Mouse (Mus musculus): ENCODE results near the gene Filip1l. TPM values are rescaled to one million over a fixed set of nuclear protein-coding genes. Genes with fewer than 3 reads are reported as not detected.

The Filip1l gene
- polyA plus RNA-seq, 1 experiment from 2014 or later, result 24.3 TPM

GRCm38 (mm10) chr16:57478451-57478850 is 125.6 kb downstream of the Filip1l start:
- WGBS, result 96% methylated on average over 2 of the region's 2 CpGs
- H3K9me3 ChIP-seq (ENCODE audit: control insufficient read depth, low read length), result no peaks in the 10 kb centered on the region
- H3K4me2 ChIP-seq (ENCODE audit: low read depth, severe bottlenecking), result no peak overlapping the region
- H3K4me1 ChIP-seq (ENCODE audit: control insufficient read depth, insufficient read depth, low read length), result no peaks in the 10 kb centered on the region
- H3K9ac ChIP-seq (ENCODE audit: low read length), result no peak overlapping the region
- no peak for ATAC-seq (ENCODE audit: insufficient number of reproducible peaks, low FRiP score, low TSS enrichment, low read depth)
- no peak for DNase-seq (ENCODE audit: low spot score)
- no peak overlapping the region for H3K4me3 ChIP-seq (ENCODE audit: low read depth, low read length)
- no peak overlapping the region for H3K27ac ChIP-seq (replicated peaks; ENCODE audit: low read depth, low read length)
- no peaks in the 10 kb centered on the region for H3K27me3 ChIP-seq (ENCODE audit: control insufficient read depth, insufficient read depth, low read length)
- H3K36me3 ChIP-seq (ENCODE audit: control insufficient read depth, insufficient read depth, low read length), result no peaks in the 10 kb centered on the region

DNA sequence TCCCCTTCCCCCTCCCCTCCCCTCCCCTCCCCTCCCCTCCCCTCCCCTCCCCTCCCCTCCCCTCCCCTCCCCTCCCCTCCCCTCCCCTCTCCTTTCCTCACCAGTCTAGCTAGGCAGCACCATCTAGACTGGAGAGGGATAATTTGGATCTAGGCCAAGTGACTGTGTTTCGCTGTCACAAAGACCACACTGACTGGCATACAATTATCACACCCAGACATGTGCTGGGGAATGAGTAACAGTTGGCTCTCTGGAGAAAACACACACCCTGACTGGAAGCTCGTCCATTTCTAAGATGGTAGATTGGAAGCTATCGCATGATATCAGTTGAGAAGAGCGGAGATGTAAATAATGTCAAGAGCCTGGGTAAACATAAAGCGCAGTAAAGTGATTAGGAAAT is 126.9 kb downstream of the Filip1l start:
- Histone ChIP-seq H3K36me3 (ENCODE audit: control insufficient read depth, insufficient read depth, low read length) (no peaks in the 10 kb centered on the region), H3K4me3 (ENCODE audit: low read depth, low read length) (no peak overlapping the region), H3K4me1 (ENCODE audit: control insufficient read depth, insufficient read depth, low read length) (no peaks in the 10 kb centered on the region), H3K9ac (ENCODE audit: low read length) (no peak overlapping the region), H3K9me3 (ENCODE audit: control insufficient read depth, low read length) (no peaks in the 10 kb centered on the region), H3K27me3 (ENCODE audit: control insufficient read depth, insufficient read depth, low read length) (no peaks in the 10 kb centered on the region), H3K27ac (replicated peaks; ENCODE audit: low read depth, low read length) (no peak overlapping the region), H3K4me2 (ENCODE audit: low read depth, severe bottlenecking) (no peak overlapping the region)
- DNase-seq (ENCODE audit: low spot score) (no peak), ATAC-seq (ENCODE audit: insufficient number of reproducible peaks, low FRiP score, low TSS enrichment, low read depth) (no peak)
- WGBS, result 90% methylated on average over 5 of the region's 5 CpGs

DNA sequence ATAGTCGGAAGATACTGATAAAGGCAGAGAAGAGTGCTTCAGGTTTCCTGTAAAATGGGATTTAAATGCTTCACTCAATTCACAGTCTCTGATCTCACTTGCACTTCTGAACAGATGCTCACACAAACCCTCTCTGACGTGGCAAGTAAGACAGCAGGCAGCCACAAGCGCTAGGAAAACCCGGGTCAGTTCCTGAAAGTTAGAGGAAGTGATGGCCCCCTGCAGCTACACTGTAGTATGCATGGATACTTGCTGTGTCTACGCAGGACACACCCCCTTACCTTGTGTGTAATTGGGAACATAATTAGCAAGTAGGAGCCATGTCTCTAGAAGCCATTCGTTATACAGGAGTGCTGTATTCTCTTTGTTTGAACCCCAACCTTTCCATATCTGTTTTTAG is 129.4 kb downstream of the Filip1l start:
- Histone ChIP-seq H3K4me1 (ENCODE audit: control insufficient read depth, insufficient read depth, low read length) (no peaks in the 10 kb centered on the region), H3K9me3 (ENCODE audit: control insufficient read depth, low read length) (no peaks in the 10 kb centered on the region), H3K27me3 (ENCODE audit: control insufficient read depth, insufficient read depth, low read length) (no peaks in the 10 kb centered on the region), H3K4me3 (ENCODE audit: low read depth, low read length) (no peak overlapping the region), H3K4me2 (ENCODE audit: low read depth, severe bottlenecking) (no peak overlapping the region), H3K9ac (ENCODE audit: low read length) (no peak overlapping the region), H3K27ac (replicated peaks; ENCODE audit: low read depth, low read length) (no peak overlapping the region), H3K36me3 (ENCODE audit: control insufficient read depth, insufficient read depth, low read length) (no peaks in the 10 kb centered on the region)
- DNase-seq (ENCODE audit: low spot score) (no peak), ATAC-seq (ENCODE audit: insufficient number of reproducible peaks, low FRiP score, low TSS enrichment, low read depth) (no peak)
- 42% methylated on average over 6 of the region's 6 CpGs for WGBS

DNA sequence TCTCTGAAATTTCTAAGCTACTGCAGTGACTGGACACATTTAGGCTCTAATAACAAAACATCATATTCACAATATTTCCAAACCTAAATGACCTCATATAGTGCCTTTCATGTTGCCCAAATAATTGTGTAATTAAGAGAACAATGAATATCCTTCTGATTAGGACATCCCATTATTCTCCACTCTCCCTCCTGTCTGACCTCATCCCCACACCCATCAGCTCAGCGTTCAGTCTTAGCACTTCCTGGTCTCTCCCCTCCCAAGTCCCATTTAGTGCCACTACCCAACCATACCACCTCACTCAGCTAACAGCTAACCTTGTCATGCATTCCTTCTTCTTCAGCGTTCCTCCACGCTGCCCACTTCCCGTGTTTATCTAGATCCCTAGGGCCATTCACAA is 130.0 kb downstream of the Filip1l start:
- Histone ChIP-seq H3K4me2 (ENCODE audit: low read depth, severe bottlenecking) (no peak overlapping the region), H3K9me3 (ENCODE audit: control insufficient read depth, low read length) (no peaks in the 10 kb centered on the region), H3K4me1 (ENCODE audit: control insufficient read depth, insufficient read depth, low read length) (no peaks in the 10 kb centered on the region), H3K4me3 (ENCODE audit: low read depth, low read length) (no peak overlapping the region), H3K36me3 (ENCODE audit: control insufficient read depth, insufficient read depth, low read length) (no peaks in the 10 kb centered on the region), H3K27ac (replicated peaks; ENCODE audit: low read depth, low read length) (no peak overlapping the region), H3K9ac (ENCODE audit: low read length) (no peak overlapping the region), H3K27me3 (ENCODE audit: control insufficient read depth, insufficient read depth, low read length) (no peaks in the 10 kb centered on the region)
- DNase-seq (ENCODE audit: low spot score), result no peak
- WGBS, result 86% methylated on average over 4 of the region's 4 CpGs
- ATAC-seq (ENCODE audit: insufficient number of reproducible peaks, low FRiP score, low TSS enrichment, low read depth), result no peak

DNA sequence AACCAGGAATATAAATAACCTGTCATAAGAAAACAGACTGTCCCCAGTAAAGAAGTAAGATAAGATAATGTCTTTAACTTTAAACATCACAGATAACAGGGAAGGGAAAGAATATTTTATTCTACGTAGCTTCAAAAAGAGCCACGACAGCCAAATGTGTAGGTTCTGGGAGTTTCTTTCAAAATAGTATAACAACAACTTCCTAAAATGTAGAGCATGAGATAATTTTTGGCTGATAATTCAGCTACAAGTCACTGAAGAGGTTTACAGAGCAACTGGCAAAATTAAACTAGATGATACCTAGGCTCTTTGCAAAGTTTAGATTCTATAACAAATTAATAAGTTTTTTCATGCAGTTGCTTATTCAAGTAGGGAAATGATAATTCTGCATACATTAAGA is 130.6 kb downstream of the Filip1l start:
- WGBS, result 94% methylated on average over 2 of the region's 2 CpGs
- Histone ChIP-seq H3K4me3 (ENCODE audit: low read depth, low read length) (no peak overlapping the region), H3K27me3 (ENCODE audit: control insufficient read depth, insufficient read depth, low read length) (no peaks in the 10 kb centered on the region), H3K36me3 (ENCODE audit: control insufficient read depth, insufficient read depth, low read length) (no peaks in the 10 kb centered on the region), H3K4me1 (ENCODE audit: control insufficient read depth, insufficient read depth, low read length) (no peaks in the 10 kb centered on the region), H3K27ac (replicated peaks; ENCODE audit: low read depth, low read length) (no peak overlapping the region), H3K4me2 (ENCODE audit: low read depth, severe bottlenecking) (no peak overlapping the region), H3K9ac (ENCODE audit: low read length) (no peak overlapping the region), H3K9me3 (ENCODE audit: control insufficient read depth, low read length) (no peaks in the 10 kb centered on the region)
- no peak for ATAC-seq (ENCODE audit: insufficient number of reproducible peaks, low FRiP score, low TSS enrichment, low read depth)
- DNase-seq (ENCODE audit: low spot score), result no peak

- H3K27me3 ChIP-seq (ENCODE audit: control insufficient read depth, insufficient read depth, low read length), result no peaks in the 10 kb centered on the region
- H3K27ac ChIP-seq (replicated peaks; ENCODE audit: low read depth, low read length), result no peak overlapping the region
- H3K36me3 ChIP-seq (ENCODE audit: control insufficient read depth, insufficient read depth, low read length), result no peaks in the 10 kb centered on the region
Observed at GRCm38 (mm10) chr16:57484043-57484795, 131.3 kb downstream of the Filip1l start.

DNA sequence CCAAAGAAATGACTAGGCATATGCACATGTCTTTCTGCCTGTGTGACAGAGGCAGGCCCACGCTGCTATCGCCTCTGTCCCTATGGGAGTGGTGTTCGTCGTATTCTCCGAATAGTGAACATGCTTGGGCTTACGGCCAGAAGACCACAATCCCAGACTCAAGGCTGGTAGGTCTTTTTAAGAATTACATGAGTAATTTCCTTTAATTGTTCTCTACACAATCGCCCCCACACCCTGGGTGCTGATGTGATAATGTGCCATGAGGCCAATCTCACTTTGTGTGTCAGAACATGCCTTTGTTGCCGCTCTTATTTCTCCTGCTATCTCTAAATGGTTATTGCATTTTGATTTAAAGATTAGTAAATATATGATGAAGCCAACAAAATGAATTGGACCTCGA is 132.4 kb downstream of the Filip1l start:
- no peak for ATAC-seq (ENCODE audit: insufficient number of reproducible peaks, low FRiP score, low TSS enrichment, low read depth)

More at GRCm38 (mm10) chr16:57484043-57484795, 131.3 kb downstream of the Filip1l start:
- no peak overlapping the region for H3K9ac ChIP-seq (ENCODE audit: low read length)
- H3K9me3 ChIP-seq (ENCODE audit: control insufficient read depth, low read length), result no peaks in the 10 kb centered on the region
- ATAC-seq (ENCODE audit: insufficient number of reproducible peaks, low FRiP score, low TSS enrichment, low read depth) (peak; percentile 52; the same call in 1 of the 2 replicates), DNase-seq (ENCODE audit: low spot score) (no peak)
- no peak overlapping the region for H3K4me3 ChIP-seq (ENCODE audit: low read depth, low read length)
- H3K4me2 ChIP-seq (ENCODE audit: low read depth, severe bottlenecking), result no peak overlapping the region
- no peaks in the 10 kb centered on the region for H3K4me1 ChIP-seq (ENCODE audit: control insufficient read depth, insufficient read depth, low read length)
- 76% methylated on average over 12 of the region's 12 CpGs for WGBS

GRCm38 (mm10) chr16:57486266-57486665 is 133.4 kb downstream of the Filip1l start:
- Histone ChIP-seq H3K4me1 (ENCODE audit: control insufficient read depth, insufficient read depth, low read length) (no peaks in the 10 kb centered on the region), H3K4me3 (ENCODE audit: low read depth, low read length) (no peak overlapping the region), H3K36me3 (ENCODE audit: control insufficient read depth, insufficient read depth, low read length) (no peaks in the 10 kb centered on the region), H3K4me2 (ENCODE audit: low read depth, severe bottlenecking) (no peak overlapping the region), H3K9me3 (ENCODE audit: control insufficient read depth, low read length) (no peaks in the 10 kb centered on the region), H3K9ac (ENCODE audit: low read length) (no peak overlapping the region), H3K27me3 (ENCODE audit: control insufficient read depth, insufficient read depth, low read length) (no peaks in the 10 kb centered on the region), H3K27ac (replicated peaks; ENCODE audit: low read depth, low read length) (no peak overlapping the region)
- DNase-seq (ENCODE audit: low spot score) (no peak), ATAC-seq (ENCODE audit: insufficient number of reproducible peaks, low FRiP score, low TSS enrichment, low read depth) (no peak)
- 88% methylated on average over 5 of the region's 5 CpGs for WGBS

More for the DNA sequence above, 132.4 kb downstream of the Filip1l start:
- Histone ChIP-seq H3K36me3 (ENCODE audit: control insufficient read depth, insufficient read depth, low read length) (no peaks in the 10 kb centered on the region), H3K9ac (ENCODE audit: low read length) (no peak overlapping the region), H3K4me3 (ENCODE audit: low read depth, low read length) (no peak overlapping the region), H3K9me3 (ENCODE audit: control insufficient read depth, low read length) (no peaks in the 10 kb centered on the region), H3K4me2 (ENCODE audit: low read depth, severe bottlenecking) (no peak overlapping the region), H3K4me1 (ENCODE audit: control insufficient read depth, insufficient read depth, low read length) (no peaks in the 10 kb centered on the region), H3K27ac (replicated peaks; ENCODE audit: low read depth, low read length) (no peak overlapping the region), H3K27me3 (ENCODE audit: control insufficient read depth, insufficient read depth, low read length) (no peaks in the 10 kb centered on the region)
- WGBS, result 90% methylated on average over 9 of the region's 9 CpGs
- DNase-seq (ENCODE audit: low spot score), result no peak

- no peak for ATAC-seq (ENCODE audit: insufficient number of reproducible peaks, low FRiP score, low TSS enrichment, low read depth)
- no peaks in the 10 kb centered on the region for H3K4me1 ChIP-seq (ENCODE audit: control insufficient read depth, insufficient read depth, low read length)
Observed at GRCm38 (mm10) chr16:57488661-57489060, 135.8 kb downstream of the Filip1l start.

More at GRCm38 (mm10) chr16:57488661-57489060, 135.8 kb downstream of the Filip1l start:
- H3K27ac ChIP-seq (replicated peaks; ENCODE audit: low read depth, low read length), result no peak overlapping the region
- no peak for DNase-seq (ENCODE audit: low spot score)
- no peak overlapping the region for H3K9ac ChIP-seq (ENCODE audit: low read length)
- H3K9me3 ChIP-seq (ENCODE audit: control insufficient read depth, low read length), result no peaks in the 10 kb centered on the region
- no peaks in the 10 kb centered on the region for H3K36me3 ChIP-seq (ENCODE audit: control insufficient read depth, insufficient read depth, low read length)
- no peaks in the 10 kb centered on the region for H3K27me3 ChIP-seq (ENCODE audit: control insufficient read depth, insufficient read depth, low read length)
- H3K4me2 ChIP-seq (ENCODE audit: low read depth, severe bottlenecking), result no peak overlapping the region
- no peak overlapping the region for H3K4me3 ChIP-seq (ENCODE audit: low read depth, low read length)
